Mouse (Mus musculus) layer of hippocampus, adult 9-10 months (tissue): Measurements from ENCODE around the gene Tagap.

Experiments
- DNase-seq: peaks from one replicate; pipeline ENCODE4 v3.0.0; 2022; ENCODE audit warnings: low spot score

The Tagap gene

DNA sequence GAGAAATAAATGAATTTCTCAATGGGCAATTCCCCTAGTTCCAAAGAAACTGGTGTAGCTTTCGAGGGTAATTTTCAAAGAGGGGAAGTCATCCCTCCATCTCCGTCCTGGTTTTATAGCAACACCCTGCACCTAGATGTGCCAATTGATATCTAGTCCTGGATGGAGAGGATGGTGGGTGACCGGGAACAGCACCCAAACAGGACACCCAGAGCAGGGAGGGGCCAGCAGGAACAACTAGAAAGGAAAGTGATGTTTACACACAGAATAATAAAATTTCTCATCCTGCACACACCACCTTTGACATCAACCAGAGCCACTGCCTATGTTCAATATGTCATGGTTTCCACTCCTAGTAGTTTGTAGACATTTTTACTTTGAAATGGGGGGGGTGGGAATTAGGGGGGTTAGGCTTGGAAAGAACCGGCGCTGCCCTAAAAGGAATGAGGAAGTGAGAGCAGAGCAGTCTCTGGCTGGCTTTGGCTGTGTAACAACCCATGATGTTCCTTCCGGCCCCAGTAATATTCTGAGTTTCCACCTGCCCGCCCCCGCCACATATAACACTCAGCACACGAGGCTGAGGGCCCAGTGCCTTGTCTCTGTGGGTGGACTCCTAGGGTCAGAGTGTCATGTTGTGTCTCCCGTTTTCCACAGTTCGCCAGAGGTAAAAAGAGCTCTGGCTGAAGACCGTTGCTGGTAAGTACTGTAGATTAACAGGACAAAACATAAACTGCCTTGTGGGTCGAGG is at the start of gene Tagap:
TSS of gene Tagap (plus strand) at position 588 of the 748 bp plus-strand sequence.
- no peak for DNase-seq

DNA sequence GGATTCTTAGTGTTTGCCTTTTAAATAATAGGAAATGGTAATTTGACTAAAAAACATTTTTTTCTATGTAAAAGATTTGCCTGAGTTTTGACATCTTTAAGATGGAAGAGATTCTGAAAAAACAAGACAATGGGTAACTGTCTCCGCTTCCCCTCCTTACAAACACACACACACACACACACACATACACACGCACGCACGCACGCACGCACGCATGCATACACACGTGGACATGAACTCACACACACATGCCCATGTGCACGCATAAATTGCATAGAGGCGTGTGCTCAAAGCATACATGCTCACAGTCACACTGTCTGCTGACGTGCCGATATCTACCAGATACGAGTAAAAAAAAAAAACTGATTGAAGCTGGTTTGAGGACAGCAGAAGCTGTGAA is 49.3 kb upstream of the Tagap start:
- no peak for DNase-seq

DNA sequence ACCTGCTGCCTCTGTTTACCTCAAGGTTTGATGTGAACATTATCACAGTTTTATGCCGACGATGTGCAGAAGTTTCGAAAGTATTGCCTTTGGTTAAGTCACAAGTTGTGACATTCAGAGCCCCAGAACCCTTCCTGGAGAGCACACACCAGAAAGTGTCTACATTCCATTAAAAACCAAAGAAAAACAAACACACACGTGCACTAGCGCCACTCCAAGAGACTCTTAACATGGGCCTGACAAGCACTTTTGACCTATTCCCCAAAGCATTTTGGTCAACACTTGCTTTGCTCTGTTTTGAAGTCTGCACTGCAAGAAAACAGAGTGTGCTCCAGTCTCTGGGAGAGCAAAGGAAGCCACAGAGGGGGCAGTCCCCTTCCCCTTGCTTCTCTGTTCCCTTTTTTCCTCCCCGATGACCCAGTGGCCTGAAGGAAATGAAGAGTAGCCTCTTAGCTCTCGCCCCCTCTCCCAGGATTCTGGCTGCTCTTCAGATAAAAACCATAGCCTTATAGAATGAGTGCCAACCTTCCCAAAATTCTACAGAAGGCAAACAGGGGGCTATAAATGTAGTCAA is 48.5 kb upstream of the Tagap start:
- DNase-seq, result no peak

DNA sequence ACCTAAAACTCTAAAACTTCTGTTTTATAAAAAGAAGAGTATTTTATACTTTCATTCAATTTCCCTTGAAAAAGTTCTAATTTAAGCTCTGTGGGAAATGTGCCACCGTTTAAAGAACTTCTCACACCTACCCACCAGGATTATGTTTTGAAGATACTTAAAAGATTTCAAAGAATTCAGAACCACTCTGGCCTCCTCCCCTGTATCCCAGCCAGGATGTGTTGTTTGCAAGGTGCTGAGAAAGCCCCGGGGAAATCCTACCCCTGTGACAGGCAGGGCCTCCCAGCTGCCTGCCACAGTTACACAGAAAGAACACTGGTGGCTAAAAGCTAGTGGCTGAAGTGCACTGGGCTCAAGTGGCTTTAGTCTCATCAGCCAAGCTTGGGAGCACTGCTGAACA is 47.9 kb upstream of the Tagap start:
- no peak for DNase-seq

DNA sequence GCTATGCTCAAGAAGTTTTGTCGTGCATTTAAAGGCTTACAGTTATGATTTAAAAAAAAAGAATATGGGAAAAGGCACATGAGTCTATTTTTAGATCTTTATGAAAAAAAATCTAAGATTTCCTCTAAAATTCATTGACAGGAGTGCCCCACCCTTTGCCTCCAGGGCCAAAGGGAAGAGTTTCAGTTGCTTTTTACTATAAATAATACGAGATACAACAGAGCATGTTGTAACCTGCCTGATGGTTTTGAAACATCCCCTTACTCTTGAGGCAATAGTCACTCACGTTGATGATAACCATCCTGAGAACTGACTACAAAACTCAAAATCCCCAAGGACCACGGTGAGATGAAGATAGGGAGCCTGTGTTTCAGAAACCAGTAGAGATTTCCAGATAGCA is 46.3 kb upstream of the Tagap start:
- no peak for DNase-seq

DNA sequence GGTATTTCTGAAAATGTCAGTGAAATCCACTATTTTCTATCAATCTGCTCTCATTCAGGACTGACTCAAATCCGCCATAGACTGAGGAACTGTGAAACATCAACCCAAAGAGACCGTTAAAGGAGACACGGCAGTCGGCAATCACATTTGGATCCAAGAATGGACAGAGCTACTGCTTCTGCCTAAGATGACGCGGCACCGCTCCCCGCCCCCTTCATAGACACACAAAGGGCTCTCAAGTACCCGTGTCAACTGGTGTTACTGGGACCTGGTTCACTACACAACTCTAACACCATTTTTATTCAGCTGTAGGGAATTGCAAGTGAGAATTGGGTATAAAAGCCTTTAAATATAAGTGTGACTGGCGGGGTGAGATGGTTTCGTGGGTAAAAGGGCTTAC is 42.7 kb upstream of the Tagap start:
- no peak for DNase-seq

DNA sequence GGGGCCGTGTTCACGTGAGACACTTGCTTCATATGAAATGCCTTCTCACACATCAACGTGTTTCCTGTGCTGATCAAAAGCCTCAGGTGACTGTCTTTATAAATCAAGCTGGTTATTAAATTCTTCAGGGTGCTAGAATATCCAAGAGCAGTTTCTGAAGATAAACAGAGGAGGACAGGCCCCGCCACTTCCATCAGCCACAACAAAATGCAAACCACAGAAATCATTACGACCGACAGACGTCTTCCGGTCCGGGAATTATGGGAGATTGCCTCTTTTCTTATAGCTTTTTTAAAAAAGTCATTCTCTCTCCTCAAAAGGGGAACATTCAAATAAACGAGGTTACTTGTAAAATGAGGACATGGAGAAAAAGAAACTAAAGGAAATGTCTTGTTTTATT is 41.2 kb upstream of the Tagap start:
- no peak for DNase-seq

DNA sequence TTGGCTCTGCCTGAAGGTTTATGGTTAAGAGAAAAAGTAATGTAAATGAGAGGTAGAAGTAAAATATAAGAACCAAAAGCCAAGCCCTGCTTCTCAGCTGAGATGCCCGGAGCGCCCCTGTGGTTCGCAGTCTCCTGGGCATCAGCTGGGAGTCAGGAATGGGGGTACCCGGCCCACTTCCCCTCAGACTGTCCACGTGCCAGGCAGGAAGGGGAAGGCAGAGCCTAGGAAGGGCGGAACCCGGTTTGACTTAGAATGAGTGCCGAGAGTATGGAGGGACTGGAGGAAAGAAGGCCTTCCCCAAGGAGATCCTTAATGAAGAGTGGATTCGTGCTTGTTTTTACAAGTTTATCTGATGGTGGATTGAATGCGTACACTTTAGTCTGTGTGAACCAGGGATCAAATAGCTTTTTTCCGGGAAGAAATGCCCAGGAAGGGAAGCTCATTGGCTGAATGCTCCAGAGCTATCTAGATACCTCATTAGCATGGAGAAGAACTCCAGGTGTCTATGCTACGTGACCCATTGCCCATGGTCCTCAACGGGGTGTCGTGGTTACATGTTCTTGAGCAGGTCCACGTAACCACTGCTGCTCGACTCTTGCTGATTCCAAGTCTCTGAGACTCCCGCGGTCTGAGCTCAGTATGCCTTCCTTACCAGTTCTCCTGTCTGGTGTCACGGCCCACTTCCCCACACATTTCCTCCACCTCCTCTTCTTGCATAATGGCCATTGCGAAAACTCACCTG is 38.6 kb upstream of the Tagap start:
- DNase-seq, result no peak

DNA sequence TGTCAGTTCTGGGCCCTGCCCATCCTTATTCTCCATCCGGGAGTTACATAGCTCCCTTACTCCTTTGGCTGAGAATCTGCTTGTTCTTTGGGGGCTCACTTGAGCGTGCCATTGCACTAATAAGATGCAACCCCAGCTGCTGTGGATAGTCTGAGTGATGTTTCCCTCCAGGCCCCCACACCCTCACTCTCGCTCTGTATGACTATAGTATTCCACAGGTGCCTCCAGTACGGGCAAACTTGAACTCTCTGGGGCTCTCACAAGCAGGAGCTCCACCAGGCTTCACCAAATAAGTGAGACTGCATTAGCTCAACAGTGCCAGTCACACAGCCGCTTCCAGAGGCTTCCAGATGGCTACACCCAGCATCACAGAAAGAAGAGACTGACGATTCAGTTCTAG is 37.5 kb upstream of the Tagap start:
- DNase-seq, result no peak

DNA sequence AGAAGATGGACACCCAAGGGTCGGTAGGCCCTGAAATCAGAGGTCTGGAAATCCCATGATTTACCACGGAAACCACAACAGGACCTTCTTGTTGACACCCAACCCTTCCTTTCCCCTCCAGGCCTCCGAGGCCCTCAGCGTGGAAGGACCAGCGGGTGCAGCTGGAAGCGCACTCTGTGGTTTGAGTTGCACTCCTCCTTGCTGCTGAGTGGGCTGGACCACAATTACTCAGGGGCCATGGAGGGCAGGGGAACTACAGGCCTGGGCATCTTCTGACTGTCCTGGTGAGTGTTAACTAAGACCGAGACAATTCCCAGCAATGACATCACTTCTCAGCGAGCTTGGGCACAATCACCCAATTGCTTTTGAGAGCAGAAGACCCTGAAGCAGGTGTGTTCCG is 36.8 kb upstream of the Tagap start:
- no peak for DNase-seq

DNA sequence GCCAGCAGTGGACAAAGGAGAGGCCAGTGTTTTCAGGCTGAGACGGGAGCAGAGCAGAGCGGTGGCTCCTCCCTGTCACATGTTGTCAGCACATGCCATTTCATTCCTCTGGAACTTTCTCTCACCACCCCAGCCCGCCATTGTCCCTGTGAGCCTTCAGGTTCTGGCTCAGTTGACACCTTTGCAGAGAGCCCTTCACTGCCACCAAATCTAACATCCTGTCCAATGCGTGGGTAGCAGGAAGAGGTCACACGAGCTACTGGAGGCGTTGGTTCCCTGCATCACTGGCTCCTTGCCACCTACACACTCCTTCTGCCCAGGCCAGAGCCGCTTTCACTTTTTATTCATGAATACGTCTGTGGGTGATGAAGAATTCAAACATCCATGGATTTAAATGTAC is 33.1 kb upstream of the Tagap start:
- DNase-seq, result no peak

DNA sequence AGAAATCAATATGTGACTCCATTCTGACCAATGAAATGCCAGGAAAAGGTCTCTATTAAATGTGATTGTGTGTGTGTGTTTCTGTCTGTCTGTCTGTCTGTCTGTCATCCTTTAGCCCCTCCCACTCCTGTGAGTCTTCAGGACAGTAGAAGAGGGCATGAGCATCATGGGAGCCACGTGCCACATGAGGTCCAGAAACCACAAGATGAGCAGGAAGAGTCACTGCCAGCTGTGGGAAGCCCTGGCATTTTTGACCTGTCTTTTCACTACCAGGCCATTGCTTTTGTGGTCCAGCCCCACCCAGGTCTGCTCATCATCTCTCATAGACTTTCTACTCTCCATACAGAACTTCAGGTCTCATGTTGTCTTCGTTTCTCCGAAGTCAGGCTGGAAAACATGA is 31.7 kb upstream of the Tagap start:
- no peak for DNase-seq

DNA sequence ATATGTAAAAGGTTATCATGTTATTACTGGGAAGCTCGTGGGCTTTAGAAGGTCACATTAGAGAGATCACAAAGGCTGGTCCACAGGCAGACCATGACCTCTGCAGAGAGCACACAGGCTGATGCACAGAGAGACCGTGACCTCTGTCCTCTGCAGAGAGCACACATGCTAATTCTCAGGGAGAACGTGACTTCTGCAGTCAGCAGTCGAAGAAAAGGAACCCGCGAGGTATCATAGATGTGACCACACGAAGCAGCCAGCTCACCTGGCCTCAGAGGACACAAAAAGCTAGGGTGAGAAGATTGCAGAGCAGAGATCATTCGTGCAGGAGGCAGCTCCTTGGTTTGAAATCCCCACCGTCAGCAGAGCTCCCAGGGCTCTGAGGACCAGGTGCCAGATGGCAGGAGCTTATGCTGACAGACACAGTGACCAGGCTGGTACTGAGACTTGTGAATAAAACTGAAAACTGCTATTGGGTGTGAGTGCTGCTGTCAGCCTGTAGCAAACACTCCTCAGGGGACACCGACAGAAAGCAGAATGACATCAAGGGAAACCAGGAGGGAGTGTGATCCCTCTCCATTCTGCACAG is 29.7 kb upstream of the Tagap start:
- DNase-seq, result no peak

DNA sequence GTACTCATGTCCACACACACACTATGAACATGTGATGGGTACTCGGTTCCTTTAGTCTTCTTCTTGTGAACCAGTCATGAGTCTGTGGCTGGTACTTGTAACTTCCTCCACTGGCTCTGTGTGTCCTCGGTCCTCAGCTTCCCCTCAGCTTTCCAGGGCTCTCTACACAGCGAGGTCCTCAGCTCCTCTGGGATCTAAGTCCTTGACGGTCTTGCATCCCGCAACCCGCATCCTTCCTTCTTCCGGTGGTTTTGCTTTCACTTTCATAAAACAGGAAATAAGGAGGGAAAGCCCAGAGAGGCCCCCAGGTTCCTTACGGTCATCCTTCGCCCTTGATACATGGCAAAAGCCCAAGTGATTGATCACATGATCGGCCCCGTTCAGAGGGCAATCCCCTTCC is 28.7 kb upstream of the Tagap start:
- DNase-seq, result no peak

DNA sequence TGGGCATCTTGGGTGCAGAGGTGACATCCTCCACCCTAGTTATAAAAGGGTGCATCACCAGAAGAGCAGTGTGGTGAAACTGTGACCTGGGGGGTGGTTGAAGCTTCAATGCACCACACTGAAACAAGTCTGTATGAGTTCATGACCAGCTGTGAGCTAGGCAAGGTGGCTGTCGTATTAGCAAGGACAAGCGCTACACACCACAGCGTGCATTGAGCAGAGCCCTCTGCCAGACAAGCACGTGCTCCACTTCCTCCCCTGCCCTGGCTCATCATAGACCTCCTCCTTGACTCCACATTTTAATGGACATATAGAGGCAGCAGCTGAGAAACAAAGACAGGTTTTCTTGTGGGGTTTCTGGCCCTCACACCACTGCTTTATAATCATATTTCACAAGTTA is 28.0 kb upstream of the Tagap start:
- no peak for DNase-seq

DNA sequence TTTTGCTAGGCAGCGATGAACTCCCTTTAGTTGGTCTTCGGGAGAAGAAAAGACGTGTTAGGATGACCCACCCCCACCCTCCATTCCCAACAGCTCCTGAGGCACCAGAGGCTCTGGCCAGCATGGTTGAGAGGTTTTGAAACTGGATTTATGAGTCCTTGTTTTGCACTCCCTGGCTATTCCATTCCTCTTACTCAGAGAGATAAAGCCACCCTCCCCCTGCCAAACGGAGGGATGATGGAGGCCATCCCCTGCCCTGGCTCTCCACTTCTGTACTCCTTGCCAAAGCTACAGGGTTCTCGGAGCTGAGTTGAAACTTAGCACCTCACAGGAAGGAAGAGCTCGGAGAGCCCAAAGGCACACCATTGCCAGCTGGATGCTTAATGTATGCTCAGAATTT is 26.6 kb upstream of the Tagap start:
- no peak for DNase-seq

DNA sequence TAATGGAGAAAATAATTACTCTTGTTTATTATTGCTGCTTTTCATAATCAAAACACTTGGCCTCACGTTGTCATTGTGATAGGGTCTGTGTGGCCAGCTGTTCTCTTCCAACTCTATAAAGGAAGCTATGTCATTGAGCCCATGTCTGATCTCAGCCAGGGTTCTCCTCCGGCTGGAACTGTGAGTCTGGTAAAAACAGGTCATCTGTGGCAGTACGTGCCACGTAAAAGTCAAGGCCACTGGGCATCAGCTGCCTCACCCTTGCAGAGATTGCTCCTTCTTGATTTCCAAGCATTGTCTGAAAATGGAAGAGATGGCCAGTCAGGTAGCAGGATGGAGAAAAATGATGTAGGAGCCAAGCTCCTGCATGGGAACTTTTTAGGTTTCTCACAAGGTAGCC is 25.8 kb upstream of the Tagap start:
- no peak for DNase-seq

DNA sequence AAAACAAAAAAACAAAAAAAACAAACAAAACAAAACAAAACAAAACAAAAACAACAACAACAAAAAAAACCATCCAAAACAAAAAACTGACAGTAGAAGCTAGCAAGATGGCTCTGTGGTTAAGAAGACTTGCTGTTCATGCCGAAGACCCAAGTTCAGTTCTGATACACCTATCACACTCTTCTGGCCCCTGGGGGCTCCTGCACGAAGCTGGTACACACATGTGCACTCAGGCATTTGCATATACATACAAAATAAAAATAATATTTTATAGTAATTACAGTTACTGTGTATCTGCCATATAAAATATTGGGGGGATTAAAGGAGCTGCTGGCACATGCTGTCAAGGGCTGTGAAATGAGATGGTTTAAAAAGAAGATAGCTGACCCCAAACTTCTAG is 24.3 kb upstream of the Tagap start:
- no peak for DNase-seq

DNA sequence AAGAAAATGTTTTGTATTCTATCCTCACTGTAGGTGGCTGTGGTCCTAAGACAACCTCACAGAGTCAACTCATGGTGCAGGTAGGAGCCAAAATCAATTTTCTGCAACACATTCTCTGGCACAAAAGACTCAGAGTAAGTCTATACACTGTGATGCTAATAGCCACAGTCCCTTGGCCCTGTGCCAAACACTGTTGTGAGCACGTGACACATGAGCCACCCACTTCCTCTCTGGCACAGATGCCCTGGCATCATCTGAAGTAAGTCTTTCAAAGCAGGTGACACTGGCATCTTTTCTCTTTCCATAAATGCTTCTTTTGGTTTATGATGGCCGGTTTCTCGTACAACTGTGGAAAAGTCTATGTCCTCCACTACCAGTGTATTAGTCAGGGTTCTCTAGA is 23.4 kb upstream of the Tagap start:
- no peak for DNase-seq

DNA sequence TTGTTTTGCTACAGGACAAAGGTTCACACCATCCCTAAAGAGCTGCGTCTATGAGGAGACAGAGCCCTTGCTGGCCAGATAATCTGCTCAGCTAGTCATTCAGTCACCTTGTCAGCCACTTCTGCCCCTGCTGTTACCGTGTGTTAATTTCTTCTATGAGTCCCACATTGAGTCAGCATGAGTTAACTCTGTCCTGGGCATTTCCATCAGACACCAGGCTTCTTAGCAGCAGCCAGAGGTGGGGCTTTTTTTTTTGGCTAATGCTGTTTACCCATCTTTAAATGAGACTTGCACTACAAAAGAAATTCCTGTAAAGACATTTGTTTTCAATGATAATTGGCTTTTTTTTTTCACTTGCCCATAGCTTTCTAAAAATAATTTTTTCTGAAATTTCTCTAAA is 20.8 kb upstream of the Tagap start:
- DNase-seq, result no peak

DNA sequence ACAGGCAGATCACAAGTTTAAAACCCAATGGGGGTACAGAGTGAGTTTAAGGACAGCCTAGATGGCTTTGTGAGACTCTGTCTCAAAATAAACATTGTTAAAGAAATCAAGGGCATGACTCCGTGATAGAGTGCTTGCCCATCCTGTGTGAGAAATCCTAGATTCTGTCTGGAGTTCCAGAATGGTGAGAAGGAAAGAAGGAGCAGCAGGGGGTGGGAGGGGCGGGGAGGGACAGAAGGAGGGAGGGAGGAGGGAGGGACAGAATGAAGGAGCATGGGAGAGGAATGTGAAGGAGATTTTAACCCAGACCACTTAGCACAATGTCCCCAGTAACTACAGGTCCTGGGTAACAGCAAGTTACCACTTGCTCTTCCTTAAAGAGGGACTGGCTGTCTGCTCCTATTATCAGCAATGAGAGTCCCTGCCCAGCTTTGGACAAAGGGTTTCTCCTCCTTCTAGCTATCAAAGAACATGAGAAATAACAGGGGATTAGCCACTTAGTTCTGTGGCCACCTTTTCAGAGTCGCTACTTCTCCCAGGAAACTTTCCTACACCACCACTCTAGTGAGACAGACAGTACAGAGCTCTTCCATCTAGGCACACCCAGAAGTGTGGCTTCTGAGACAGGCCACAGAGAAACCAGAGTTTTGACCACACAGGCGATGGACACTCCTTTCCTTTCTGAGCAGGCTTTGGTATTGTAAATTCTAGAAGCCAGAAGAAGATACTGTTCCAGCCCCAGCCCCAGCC is 19.7 kb upstream of the Tagap start:
- DNase-seq, result no peak

DNA sequence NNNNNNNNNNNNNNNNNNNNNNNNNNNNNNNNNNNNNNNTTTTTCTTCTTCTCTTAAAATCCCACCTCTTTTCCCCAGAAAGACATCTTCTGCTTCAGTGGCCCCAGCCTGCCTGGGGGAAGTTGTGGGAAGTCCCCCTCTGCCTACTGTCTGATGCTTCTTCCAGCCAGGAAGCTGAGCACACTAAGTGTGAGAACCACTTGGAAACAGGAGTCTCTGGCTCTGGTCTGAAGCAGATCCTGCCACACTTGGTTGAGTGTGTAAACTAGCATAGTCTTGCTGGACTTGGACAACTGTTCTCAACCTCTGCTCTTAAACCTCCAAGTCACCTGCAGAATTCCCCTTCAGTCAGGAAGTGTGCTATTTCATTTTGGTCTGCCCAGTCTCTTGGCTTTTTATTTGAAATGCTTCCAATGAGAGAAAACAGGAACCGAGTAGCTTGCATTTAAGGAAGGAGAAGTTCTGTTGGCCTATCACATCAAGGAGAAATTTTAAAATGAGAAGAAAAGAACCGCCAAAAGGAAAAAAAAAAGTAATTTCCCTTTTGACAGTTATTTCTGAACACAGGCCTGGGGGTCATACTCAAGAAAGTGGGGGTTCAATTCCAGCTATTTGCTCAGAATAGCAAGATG is 11.1 kb upstream of the Tagap start:
- DNase-seq, result no peak
